Mouse (Mus musculus) forebrain, embryonic 15.5 days (tissue): ENCODE measurements around the gene Scaf8. TPM values are rescaled to one million over a fixed set of nuclear protein-coding genes. Genes with fewer than 3 reads are reported as not detected.
"Not testable (repeated sequence)": the region's sequence is repeated elsewhere in the genome, so short reads cannot be mapped to it uniquely, and the experiment has no call there.

ENCODE experiments used
- ATAC-seq: fragments of 200-750 bp; cut with Nextera tagmentation; replicated peaks from 2 replicates; pipeline ENCODE4 v1.8.0; 2017; ENCODE audit warnings: mild to moderate bottlenecking, moderate TSS enrichment, moderate library complexity
- H3K27ac ChIP-seq: fragments of 300-500 bp; sonication (generic); replicated peaks from 2 replicates; pipeline ENCODE4 v1.5.1; 2015; ENCODE audit warnings: mild to moderate bottlenecking, inconsistent platforms
- H3K27me3 ChIP-seq: fragments of 300-500 bp; sonication (generic); 2 replicates; pipeline ENCODE4 v1.6.1; 2015; ENCODE audit warnings: inconsistent platforms
- H3K36me3 ChIP-seq: fragments of 300-500 bp; sonication (generic); 2 replicates; pipeline ENCODE4 v1.6.1; 2015; ENCODE audit warnings: mild to moderate bottlenecking, inconsistent platforms
- H3K4me1 ChIP-seq: fragments of 300-500 bp; sonication (generic); 2 replicates; pipeline ENCODE4 v1.6.1; 2015; ENCODE audit warnings: inconsistent platforms
- H3K4me2 ChIP-seq: fragments of 300-500 bp; sonication (generic); replicated peaks from 2 replicates; pipeline ENCODE4 v1.6.1; 2015; ENCODE audit warnings: mild to moderate bottlenecking, inconsistent platforms
- H3K4me3 ChIP-seq: fragments of 300-500 bp; sonication (generic); 2 replicates; pipeline ENCODE4 v1.5.1; 2015; ENCODE audit warnings: mild to moderate bottlenecking, inconsistent platforms
- H3K9ac ChIP-seq: fragments of 300-500 bp; sonication (generic); replicated peaks from 2 replicates; pipeline ENCODE4 v1.6.1; 2015; ENCODE audit warnings: mild to moderate bottlenecking, inconsistent platforms
- H3K9me3 ChIP-seq: fragments of 300-500 bp; sonication (generic); 2 replicates; pipeline ENCODE4 v1.6.1; 2016; ENCODE audit warnings: inconsistent platforms
- WGBS: fragments of 180-500 bp; shearing (Covaris S2); methylation state at CpG from one replicate; pipeline ENCODE4 v1.1.7; 2015; ENCODE audit warnings: mixed read lengths; 5-methylcytosine and 5-hydroxymethylcytosine counted together
- polyA plus RNA-seq: library from polyadenylated mRNA; unstranded; fragments of >200 nt; fragmentation: Nextera tagmentation; extraction: Ambion mirVana; gene quantifications from 2 replicates; pipeline ENCODE4 v1.2.1, GENCODE M21; 2015

Scaf8 gene
- 19.2 and 19.4 TPM in 2 replicates for polyA plus RNA-seq

- WGBS = 1% methylated on average over 87 of the region's 91 CpGs
- H3K4me1 ChIP-seq = peaks cover 41% of the 10 kb centered on the region
- ATAC-seq = peak; percentile 95
Observed at GRCm38 (mm10) chr17:3114720-3115379, at the start of gene Scaf8. TSS of gene Scaf8 (plus strand) at chr17:3114972.

GRCm38 (mm10) chr17:3075166-3075872 is 39.5 kb upstream of the Scaf8 start:
- peaks cover 66% of the 10 kb centered on the region for H3K36me3 ChIP-seq
- WGBS = 96% methylated on average over 9 of the region's 9 CpGs
- H3K4me3 ChIP-seq = no peak overlapping the region
- H3K27ac ChIP-seq = no peak overlapping the region
- H3K27me3 ChIP-seq = no peaks in the 10 kb centered on the region
- ATAC-seq = no peak
- no peak overlapping the region for H3K4me2 ChIP-seq
- H3K9me3 ChIP-seq = no peaks in the 10 kb centered on the region
- no peaks in the 10 kb centered on the region for H3K4me1 ChIP-seq
- no peak overlapping the region for H3K9ac ChIP-seq

More at GRCm38 (mm10) chr17:3114720-3115379, at the start of gene Scaf8:
- Histone ChIP-seq H3K4me3 (peak within 1 kb of the TSS; percentile 91), H3K4me2 (peak within 1 kb of the TSS; percentile 63), H3K9me3 (no peaks in the 10 kb centered on the region), H3K27ac (peak within 1 kb of the TSS; percentile 99), H3K36me3 (no peaks in the 10 kb centered on the region), H3K27me3 (no peaks in the 10 kb centered on the region), H3K9ac (peak within 1 kb of the TSS; percentile 88)

DNA sequence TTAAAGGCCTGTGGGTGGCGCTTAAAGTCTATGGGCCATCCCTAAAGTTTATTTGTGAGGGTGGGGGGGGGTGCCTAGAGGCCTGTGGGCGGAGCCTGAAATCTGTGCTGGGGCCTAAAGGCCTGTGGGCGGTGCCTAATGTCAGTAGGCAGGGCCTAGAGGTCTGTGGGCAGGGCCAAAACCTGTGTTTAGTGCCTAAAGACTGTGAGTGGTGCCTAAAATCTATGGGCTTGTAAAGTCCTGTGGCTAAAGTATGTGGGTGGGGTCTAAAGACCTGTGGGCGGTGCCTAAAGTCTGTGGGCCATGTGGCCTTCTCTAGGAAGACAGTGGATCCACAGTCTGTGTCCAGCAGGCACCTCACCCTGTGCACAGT is 38.9 kb upstream of the Scaf8 start:
- no peak overlapping the region for H3K27ac ChIP-seq
- no peaks in the 10 kb centered on the region for H3K9me3 ChIP-seq
- no peak overlapping the region for H3K4me2 ChIP-seq
- no peak for ATAC-seq
- no peak overlapping the region for H3K4me3 ChIP-seq
- 97% methylated on average over 4 of the region's 4 CpGs for WGBS
- H3K4me1 ChIP-seq = no peaks in the 10 kb centered on the region
- H3K9ac ChIP-seq = no peak overlapping the region
- H3K27me3 ChIP-seq = no peaks in the 10 kb centered on the region
- H3K36me3 ChIP-seq = peaks cover 61% of the 10 kb centered on the region

DNA sequence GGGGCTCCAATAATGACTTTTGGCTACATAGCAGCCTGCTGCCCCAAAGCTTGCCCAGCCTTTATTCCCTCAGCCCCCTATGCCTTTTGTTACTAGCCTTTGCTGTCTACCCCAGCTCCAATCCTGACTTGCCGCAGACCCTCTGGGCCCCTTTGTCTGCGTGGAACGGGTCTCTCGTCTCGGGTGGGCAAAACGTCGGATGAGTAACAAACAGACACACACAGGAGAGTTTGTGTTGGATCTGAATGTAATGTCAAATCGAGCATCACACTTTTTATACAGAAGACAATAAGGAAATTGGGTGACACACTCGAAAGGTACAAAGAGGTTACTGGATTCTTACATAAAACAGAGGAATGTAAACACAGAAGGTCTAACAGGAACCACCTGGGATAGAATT is 36.8 kb upstream of the Scaf8 start:
- 93% methylated on average over 9 of the region's 9 CpGs for WGBS
- peaks cover 41% of the 10 kb centered on the region for H3K36me3 ChIP-seq
- not testable (repeated sequence) for H3K9ac ChIP-seq, H3K4me1 ChIP-seq, H3K4me2 ChIP-seq, H3K4me3 ChIP-seq, H3K27ac ChIP-seq, H3K27me3 ChIP-seq, ATAC-seq, H3K9me3 ChIP-seq

- 88% methylated on average over 7 of the region's 9 CpGs for WGBS
- ATAC-seq, H3K4me2 ChIP-seq, H3K4me1 ChIP-seq, H3K9me3 ChIP-seq, H3K27me3 ChIP-seq, H3K9ac ChIP-seq, H3K4me3 ChIP-seq, H3K27ac ChIP-seq: not testable (repeated sequence)
- H3K36me3 ChIP-seq = peaks cover 13% of the 10 kb centered on the region
Observed at GRCm38 (mm10) chr17:3080587-3081349, 34.0 kb upstream of the Scaf8 start.

- not testable (repeated sequence) for H3K9me3 ChIP-seq, H3K4me1 ChIP-seq, H3K4me2 ChIP-seq, H3K9ac ChIP-seq, H3K27ac ChIP-seq, H3K27me3 ChIP-seq, H3K36me3 ChIP-seq, H3K4me3 ChIP-seq
- WGBS = 78% methylated on average over 3 of the region's 3 CpGs
- ATAC-seq = peak; percentile 36
Observed at GRCm38 (mm10) chr17:3081512-3082100, 33.2 kb upstream of the Scaf8 start.

DNA sequence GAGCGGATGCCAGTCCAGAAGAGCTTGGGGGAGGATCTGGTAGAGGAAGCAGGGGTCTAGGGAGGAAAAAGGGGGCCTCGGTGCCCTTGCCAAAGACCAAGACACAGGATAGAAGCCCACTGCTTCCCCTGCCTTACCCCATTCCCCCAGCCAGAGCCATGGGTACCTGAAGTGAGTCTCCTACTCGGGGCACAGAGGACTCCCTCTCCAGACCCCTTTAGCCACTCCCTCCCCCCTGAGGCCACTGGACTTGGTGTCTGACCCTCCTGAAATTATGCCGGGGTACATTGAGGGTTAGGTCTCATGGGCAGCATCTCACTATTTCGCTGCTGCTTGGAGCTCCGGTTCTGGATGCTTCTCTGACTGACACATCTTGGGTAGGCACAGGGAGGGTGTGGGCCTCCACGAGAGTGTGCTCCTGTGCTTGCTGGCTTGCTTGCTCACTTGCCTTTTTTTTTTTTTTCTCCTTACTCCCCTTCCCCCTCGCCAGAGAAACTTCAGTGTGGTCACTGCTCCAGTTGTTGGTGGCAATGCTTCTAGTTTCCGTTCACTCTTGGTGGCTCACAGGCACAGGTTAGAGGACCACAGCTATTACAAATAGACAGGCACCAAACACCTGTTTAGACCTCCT is 32.5 kb upstream of the Scaf8 start:
- 0 out of 2 replicates have a peak overlapping the region, but pooled peaks have one; percentile 79 for H3K27ac ChIP-seq
- peak overlapping the region; percentile 41 for H3K4me3 ChIP-seq
- H3K4me1 ChIP-seq, H3K36me3 ChIP-seq, H3K9ac ChIP-seq, H3K27me3 ChIP-seq, H3K9me3 ChIP-seq: not testable (repeated sequence)
- ATAC-seq = peak; percentile 51
- WGBS = 72% methylated on average over 7 of the region's 9 CpGs
- peak overlapping the region; percentile 39 for H3K4me2 ChIP-seq

DNA sequence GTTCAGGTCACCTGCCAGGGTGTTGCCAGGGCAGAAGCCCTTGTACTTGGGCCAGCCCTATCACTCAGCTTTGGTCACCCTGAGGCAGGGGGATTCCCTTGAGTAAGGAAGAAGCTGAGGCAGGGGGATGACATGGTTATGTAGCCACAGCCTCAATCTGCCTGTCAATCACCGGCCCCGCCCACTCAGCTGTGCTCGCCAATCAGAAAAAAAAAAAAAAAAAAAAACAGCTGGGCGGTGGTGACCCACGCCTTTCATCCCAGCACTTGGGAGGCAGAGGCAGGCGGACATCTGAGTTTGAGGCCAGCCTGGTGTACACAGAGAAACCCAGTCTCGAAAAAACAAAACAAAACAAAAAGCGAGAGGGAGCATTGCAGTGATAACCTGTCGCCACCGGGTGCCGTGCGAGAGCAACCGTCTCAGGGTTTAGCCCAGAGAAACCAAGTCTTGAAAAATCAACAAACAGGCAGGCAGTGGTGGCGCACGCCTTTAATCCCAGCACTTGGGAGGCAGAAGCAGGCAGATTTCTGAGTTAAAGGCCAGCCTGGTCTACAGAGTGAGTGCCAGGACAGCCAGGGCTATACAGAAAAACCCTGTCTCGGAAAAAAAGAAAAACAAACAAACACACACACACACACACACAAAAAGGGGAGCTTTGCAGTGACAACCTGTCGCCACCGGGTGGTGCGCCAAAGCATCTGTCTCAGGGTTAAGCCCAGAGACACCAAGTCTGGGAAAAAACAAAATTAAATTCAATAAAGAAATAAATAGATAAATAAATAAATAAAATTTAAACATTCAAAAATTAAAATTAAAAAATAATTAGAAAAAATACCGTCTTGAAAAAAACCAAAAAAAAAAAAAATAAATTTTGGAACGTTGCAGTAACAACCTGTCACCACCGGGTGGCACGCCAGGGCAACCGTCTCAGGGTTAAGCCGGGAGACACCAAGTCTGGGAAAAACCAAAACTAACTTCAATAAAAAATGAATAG is 31.7 kb upstream of the Scaf8 start:
- not testable (repeated sequence) for H3K4me1 ChIP-seq, H3K9ac ChIP-seq, H3K27me3 ChIP-seq, H3K9me3 ChIP-seq, H3K36me3 ChIP-seq
- H3K4me3 ChIP-seq = peak overlapping the region; percentile 57
- WGBS = 4% methylated on average over 25 of the region's 25 CpGs
- peak; percentile 0; the same call in 1 of the 2 replicates for ATAC-seq
- H3K4me2 ChIP-seq = peak overlapping the region; percentile 39
- H3K27ac ChIP-seq = peak overlapping the region; percentile 98

GRCm38 (mm10) chr17:3083886-3084550 is 30.8 kb upstream of the Scaf8 start:
- Histone ChIP-seq H3K36me3 (no peaks in the 10 kb centered on the region), H3K4me2 (peak overlapping the region; percentile 67), H3K9me3 (peaks cover 3% of the 10 kb centered on the region; the same call in 1 of the 2 replicates), H3K9ac (peak overlapping the region; percentile 59), H3K4me1 (peaks cover 3% of the 10 kb centered on the region; the same call in 1 of the 2 replicates), H3K4me3 (peak overlapping the region; percentile 57), H3K27me3 (no peaks in the 10 kb centered on the region), H3K27ac (peak overlapping the region; percentile 98)
- ATAC-seq = peak; percentile 86
- WGBS = under 1% methylated on average over 40 of the region's 40 CpGs

- Histone ChIP-seq H3K27me3 (no peaks in the 10 kb centered on the region), H3K9ac (peak overlapping the region; percentile 59), H3K36me3 (no peaks in the 10 kb centered on the region), H3K27ac (peak overlapping the region; percentile 98), H3K4me3 (peak overlapping the region; percentile 57), H3K9me3 (peaks cover 3% of the 10 kb centered on the region; the same call in 1 of the 2 replicates), H3K4me1 (peaks cover 3% of the 10 kb centered on the region; the same call in 1 of the 2 replicates), H3K4me2 (peak overlapping the region; percentile 67)
- ATAC-seq = peak; percentile 51
- WGBS = under 1% methylated on average over 30 of the region's 31 CpGs
Observed at GRCm38 (mm10) chr17:3084551-3084930, 30.2 kb upstream of the Scaf8 start.
